Mouse (Mus musculus) cortical plate, adult 2 months (tissue): ENCODE data around the gene Hpn.

Experiments used
- CTCF ChIP-seq: fragments of 200-500 bp; IDR thresholded peaks from 2 replicates; pipeline ENCODE4 v1.5.1; 2011; ENCODE audit warnings: mild to moderate bottlenecking, control low read depth, low read length; ENCODE audit not compliant: insufficient read depth; ENCODE audit errors: extremely low read depth
- POLR2A ChIP-seq: fragments of 200-500 bp; IDR thresholded peaks from 2 replicates; pipeline ENCODE4 v1.6.1; 2011; ENCODE audit warnings: mild to moderate bottlenecking, low read length, control low read depth; ENCODE audit not compliant: insufficient read depth; ENCODE audit errors: extremely low read depth

DNA sequence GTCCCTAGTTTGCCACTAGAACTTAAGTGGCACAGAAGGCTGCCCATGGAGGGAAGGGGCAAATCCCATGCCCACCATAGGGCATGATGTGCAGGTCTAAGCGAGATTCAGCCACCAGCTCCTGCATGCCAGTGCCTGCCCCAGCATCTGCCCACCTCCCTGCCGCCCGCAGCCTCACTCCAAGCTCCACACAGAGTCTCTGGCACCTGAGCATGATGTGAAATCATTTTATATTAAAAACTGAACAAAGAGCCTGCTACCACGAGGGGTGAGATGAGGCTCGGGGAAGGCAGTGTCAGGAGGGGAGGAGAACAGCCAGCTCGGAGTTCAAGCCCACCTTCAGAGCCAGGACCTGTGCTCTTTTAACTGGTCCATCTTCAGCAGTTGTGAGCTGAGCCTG lies 44.8 kb downstream of the Hpn start:
- no peak for TF ChIP-seq CTCF
- no peak for TF ChIP-seq POLR2A
